Mouse (Mus musculus) heart, postnatal 25 days (tissue): ENCODE measurements around the gene Sema5a. TPM values are rescaled to one million over a fixed set of nuclear protein-coding genes. Genes with fewer than 3 reads are reported as not detected.

Source experiments
- DNase-seq: peaks from one replicate; pipeline ENCODE4 v3.0.0; 2022; ENCODE audit warnings: low spot score
- intact Hi-C: fragments of 180-260 bp; cut with DNase I; formaldehyde crosslinking; loops from one replicate; pipeline ENCODE4 v1.15.1; 2025
- total RNA-seq, 2 experiments: library from RNA; stranded (reverse); gene quantifications; 2 replicates each; pipeline ENCODE4 v1.2.3; 2021

The Sema5a gene
- total RNA-seq, 2 experiments from 2014 or later: 8.6 to 9.6 TPM

DNA sequence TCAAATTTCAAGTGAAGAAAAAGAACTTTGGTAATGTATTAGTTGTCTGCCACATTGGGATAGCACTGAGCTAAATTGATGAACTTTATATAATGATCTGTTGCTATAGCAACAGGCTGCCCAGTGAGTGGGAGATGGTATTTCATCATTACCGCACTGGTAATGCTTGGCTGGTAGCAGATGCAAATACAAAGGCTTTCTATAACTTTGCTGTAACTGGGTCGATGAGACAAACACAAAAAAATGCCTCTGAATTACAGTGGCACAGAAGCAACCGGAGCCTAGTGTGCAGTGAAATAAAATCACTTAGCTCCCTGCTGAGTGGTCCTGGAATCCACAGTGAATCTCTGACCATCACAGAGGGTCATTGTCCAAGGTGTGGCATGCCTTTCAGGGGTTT is 352.6 kb downstream of the Sema5a start:
- intact Hi-C loops: no loop called here
- no peak for DNase-seq

DNA sequence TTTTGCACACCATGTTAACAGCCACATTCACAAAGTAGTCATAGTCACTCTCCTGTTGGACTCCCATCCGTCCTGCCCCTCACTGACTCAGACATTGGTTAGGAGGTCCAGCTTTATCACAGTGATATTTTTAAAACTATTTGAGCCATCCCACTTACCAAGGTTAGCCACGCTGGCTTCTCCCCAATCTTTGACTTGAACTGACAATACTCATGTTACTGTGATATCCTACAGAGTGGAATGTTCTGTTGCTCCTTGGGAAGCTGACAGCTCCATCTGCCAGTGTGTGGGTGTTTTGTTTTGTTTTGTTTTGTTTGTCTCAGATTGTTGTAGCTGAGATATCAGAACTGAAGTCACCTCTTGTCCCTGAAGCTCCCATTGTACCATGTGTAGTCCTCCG is 362.6 kb downstream of the Sema5a start:
- DNase-seq: no peak
- intact Hi-C loops: no loop called here

DNA sequence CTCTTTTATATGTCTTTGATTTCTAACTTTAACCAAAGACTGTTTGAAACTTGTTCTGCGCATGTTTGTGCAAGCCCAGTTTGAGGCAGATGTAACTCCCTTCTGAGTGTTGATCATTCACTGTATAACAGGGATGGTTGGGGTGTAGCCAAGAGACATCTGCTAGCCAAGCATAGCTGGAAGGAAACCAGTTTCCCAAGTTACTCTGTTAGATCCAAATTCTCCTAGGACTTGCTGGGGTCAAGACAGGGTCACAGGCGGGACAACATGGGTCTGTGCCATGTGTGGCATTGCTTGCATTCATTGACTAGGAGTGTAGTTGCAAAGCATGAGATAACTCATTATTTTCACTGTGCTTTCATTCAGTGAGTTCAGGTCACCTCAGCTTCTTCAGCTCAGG is 366.2 kb downstream of the Sema5a start:
- peak; percentile 6 for DNase-seq
- intact Hi-C loops: no loop called here

DNA sequence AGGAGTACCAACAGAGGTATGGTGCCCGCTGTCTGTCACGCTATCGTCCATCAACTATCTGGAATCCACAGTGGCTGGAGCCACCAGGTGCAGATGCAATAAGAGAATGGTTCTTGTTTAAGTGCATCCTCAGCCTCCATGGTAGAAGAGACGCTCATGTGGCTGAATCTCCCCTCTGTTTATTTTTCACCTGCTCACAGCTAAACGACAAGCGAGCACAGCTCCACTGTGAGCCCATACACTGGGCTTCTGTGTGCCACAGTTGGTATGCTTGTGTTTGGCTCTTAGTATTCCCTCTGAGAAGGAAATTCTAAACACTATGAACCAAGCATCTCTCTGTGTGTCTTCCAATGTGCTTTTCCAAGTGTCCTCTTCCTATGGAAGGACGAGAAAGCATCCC is 366.6 kb downstream of the Sema5a start:
- DNase-seq: no peak
- intact Hi-C loops: no loop called here

DNA sequence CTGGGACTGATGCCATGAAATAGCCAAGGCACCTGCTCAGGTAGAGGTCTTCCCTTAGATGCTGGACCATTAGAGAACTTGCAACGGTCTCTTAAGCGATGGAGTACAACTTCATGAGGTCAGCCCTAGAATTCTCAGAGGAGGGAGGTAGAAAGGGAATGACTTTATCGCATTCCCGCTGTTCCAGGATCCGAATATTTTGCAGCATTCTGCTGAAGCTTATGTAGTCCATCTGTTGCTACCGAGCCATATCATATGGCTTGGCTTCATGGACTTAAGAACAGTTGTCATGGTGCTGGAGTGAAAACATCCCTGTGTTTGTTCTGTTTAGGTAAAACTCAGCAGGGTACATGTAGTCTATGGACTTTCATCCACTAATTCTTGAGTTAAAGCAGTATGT is 369.1 kb downstream of the Sema5a start:
- intact Hi-C loops: no loop called here
- DNase-seq: no peak

DNA sequence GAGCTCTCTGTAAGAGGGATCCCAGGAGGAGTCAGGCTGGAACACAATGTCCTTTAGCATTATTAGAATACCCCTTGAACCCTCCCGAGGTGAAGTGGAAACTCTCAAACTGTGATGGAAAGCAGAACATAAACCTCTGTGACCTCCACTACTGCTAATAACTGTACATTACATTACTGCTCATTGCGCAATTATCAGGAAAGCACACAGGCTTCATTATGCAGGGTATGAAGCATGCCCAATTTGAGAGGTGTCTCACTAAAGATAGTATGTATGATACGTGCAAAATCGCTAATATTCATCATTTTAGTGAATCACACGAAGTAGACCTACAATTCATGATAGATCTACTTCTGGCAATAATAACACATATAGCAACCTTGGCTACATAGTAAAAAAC is 371.2 kb downstream of the Sema5a start:
- intact Hi-C loops: no loop called here
- no peak for DNase-seq

DNA sequence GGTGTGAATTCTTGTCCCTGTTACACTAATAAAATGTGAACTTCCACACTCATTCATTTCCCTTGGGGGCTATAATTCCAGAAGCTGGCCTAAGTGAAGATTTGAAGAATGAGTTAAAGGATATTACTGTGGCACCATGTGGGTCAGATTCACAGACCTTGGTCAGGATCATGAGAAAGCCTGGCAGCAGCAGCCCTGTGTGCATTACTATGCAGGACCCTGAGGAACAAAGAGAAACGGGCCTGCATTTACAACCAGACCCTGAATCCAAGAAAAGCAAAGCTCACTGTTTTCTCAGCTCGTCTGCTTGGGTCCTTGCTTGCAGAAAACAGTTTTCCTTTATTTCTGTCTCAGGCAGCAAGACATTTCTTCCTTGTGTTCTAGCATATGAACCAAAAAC is 374.6 kb downstream of the Sema5a start:
- DNase-seq: no peak
- intact Hi-C loops: no loop called here

DNA sequence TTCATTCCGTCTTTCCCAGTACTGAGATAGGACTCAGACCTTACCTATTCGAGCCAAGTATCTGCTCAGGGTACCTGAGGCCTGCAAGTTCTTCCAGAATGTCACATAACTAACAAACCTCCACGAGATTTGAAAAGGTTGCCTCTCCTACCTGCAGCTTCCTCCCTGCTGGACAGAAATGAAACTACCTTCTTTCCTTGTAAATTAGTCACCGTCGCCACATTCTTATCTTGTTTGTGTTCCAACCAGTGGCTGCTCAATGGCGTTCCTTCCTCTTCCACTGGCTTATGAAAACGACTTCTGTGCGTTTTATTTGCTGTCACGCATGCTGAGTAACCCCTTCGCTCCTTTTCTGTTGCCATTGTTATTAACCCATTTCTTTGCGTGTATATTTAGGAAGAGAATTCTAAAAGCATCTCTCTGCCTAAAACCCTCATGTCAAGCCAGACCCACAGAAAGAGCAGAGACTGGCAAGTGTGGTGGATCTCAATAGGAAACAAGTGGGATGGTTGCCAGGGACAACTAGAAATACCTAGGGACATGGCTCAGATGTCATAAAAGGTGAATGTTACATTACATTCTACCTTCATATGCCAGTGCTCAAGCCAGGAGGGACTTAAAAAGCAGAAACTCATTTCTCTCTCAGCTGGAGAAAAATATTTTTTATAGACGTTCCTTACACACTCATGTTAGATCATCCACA is 378.6 kb downstream of the Sema5a start:
- intact Hi-C loops: no loop called here
- no peak for DNase-seq

DNA sequence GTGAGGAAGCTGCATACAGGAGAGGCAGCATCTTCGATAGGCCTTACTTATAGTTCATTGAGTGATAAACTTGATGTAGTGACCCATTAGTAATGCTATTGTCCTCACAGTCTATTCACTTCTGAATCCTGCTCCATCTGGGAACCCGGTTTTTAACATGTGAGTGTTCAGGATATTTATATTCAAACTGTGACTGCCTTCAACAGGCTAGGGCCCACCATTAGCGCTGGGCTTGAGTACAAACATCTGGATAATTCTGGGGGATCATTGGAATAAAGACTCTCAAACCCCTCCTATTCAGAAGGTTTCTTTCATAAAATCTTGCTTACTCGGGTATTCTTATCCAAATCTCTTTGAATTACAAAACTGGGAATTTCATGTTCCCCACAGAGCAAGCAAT is 379.5 kb downstream of the Sema5a start:
- no peak for DNase-seq
- intact Hi-C loops: no loop called here

DNA sequence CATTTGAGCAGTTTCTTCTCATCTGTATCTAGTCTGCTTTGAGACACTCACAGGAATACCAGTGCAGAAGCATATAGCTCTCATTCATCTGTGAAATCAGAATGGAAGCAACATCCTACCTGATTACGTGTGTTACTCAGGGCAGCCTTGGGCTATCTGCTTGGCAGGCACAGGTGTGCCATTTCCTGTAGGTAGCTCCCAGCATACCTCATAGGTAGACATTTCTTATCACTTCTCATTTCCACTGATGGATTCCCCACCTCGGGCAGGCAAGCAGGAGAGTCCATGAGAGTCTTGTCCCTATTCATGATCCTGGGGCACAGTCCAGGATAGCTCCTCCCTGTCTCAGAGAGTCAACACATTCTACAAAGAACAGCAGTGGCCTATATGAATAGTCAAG is 381.4 kb downstream of the Sema5a start:
- intact Hi-C loops: no loop called here
- DNase-seq: no peak

DNA sequence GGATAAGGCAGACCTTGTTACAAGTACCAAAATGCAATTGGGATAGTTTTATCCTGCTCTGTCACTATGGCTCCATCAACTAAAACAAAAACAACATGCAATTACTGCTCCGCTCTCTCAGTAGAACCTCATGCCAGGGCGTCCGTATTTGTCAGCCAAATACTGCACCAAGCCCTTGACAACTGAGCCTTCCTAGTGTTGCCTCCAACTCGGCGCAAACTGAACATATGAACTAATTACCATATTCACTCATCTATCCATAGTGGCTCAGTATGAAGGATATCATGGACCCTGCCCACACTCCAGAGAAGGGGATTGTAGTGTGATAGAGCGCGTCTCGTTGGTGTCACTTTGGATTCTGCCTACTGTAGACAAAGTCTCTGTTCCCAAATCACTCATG is 389.1 kb downstream of the Sema5a start:
- no peak for DNase-seq
- intact Hi-C loops: no loop called here

DNA sequence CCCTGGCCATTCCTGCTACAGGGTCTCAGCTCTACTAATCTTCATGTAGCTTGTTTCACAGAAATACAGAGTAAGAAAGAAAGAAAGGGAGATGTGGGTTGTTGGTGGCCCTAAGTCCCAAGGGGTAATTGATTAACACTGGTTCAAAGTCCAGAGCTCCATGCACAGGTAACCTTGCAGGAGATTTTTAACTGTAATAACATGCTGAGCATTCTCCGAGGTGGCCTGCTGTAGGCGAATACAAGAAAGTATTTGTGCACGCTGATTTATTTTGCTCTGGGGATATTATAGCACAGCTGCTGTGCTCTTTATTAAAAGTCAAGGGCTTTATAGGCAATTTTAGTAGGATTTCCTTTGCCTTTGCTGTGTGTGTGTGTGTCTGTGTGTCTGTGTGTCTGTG is 393.3 kb downstream of the Sema5a start:
- intact Hi-C loops: no loop called here

DNA sequence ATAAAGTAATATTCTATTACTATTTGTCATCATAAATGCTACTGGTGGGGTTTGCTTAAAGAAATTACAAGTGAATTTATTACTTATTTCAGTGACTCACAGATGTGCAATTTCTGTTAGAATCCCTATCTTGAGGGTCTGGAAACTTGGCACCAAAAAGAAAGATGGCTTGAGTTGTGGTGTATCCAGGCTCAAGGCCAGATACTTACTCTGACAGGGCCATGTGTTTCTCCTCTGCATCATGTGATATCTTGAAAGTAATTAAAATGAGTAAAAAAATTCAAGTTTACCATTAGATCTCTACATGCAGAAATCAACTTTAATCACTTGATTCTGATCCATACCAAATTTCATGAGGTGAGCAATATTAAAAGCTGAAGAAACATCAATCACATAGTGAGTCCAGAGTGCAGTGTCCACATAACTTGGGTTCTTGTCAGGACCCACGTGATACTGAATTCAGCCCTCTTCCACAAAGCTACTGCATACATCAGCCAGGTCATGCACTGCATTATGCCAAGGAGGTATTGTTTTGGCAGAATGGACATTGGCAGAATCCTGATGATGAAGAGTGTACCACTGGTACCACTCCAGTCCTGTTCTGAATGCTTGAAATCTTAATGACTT is 402.6 kb downstream of the Sema5a start:
- no peak for DNase-seq

More for the DNA sequence above, 393.3 kb downstream of the Sema5a start:
- no peak for DNase-seq

DNA sequence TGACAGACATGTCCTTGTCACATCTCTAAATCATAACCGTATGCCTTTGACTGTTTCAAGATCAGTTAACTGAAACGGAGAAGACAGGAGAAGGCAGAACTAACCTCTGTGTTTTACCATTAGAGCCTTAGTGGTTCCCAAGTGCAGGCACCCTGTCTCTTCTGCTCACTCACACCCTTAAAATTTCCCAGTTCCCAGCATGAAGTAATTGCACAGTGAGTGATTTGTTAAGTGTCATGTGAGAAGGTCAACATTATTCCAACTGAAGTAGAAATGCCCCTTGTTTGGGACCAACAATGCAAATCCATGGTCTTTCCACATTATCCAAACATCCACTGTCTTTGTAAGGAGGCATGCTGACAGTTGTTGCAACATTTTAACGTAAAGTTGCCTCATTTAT is 409.4 kb downstream of the Sema5a start:
- intact Hi-C loops: no loop called here

More for the DNA sequence above, 402.6 kb downstream of the Sema5a start:
- intact Hi-C loops: no loop called here

DNA sequence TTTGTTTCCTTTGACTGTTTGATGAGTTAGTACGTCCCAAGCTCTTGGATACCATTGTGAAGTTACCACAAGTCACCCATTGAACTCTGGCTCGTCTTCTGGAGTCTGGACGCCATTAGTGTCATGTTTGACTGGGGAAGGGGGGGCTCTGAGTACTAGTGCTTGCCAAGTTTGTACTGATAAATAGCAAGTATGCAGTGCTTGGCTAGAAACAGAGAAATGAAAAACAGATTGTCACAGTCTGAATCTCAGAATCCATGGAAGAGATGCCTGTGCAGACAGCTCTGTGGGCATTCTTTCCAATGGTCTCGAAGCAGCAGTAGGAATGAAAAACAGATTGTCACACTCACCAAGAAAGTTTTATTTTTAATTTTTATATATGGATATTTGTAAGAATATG is 411.4 kb downstream of the Sema5a start:
- no peak for DNase-seq
- intact Hi-C loops: no loop called here

More for the DNA sequence above, 409.4 kb downstream of the Sema5a start:
- DNase-seq: no peak

DNA sequence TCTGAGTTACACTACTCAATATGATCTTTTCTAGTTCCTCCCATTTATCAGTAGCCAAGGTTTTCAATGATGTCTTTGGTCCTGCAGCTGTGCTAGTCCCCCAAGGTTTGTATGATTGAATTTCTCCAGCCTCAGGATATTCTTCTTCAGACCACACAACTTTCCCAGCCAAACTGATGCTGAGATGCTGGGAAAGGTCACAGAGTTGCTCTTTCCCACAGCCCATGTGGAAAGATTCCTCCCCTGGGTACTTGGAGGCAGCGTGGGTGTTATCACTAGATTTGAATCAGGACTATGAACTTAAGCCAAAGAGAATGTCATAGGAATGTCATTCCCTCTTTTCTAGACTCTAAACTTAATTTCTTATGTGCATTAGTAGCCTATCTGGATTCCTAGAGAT is 431.8 kb downstream of the Sema5a start:
- intact Hi-C loops: no loop called here
- no peak for DNase-seq

DNA sequence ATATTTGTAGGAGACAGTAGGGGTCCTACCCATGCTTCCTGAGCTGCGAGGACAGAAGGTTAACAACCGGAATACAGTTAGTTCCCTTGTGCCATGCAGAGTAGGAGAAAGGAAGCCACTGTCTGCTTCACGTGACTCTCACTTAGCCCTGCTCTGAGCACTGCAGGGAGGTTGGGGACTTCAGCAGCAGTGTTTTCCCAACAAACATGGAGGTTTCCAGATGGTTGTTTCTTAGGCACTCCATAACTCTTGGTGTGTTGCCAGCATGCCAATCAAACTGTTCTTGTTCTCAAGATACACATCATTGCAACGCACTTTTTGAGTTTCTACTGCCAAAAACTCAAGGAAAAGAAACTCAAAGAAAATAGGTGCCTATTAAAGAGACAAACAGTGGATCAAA is 440.5 kb downstream of the Sema5a start:
- intact Hi-C loops: no loop called here
- DNase-seq: no peak

DNA sequence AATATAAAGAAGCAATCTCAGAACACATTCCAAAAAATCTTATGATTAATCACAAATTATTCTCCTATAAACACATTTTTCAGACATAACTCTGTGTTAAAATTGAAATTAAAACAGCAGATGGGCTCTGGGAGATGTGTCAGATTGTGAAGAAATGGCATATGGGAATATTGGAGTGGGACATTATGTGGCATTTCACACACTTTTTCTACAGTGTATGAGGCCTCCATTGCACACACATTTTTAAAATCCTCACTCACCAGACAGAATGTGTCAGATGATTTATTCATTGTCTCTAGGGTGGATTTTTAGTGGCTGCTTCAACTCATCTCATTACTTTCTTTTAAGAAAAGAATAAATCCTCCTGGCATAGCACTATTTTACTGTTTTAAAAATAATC is 446.4 kb downstream of the Sema5a start:
- intact Hi-C loops: no loop called here
- DNase-seq: no peak

DNA sequence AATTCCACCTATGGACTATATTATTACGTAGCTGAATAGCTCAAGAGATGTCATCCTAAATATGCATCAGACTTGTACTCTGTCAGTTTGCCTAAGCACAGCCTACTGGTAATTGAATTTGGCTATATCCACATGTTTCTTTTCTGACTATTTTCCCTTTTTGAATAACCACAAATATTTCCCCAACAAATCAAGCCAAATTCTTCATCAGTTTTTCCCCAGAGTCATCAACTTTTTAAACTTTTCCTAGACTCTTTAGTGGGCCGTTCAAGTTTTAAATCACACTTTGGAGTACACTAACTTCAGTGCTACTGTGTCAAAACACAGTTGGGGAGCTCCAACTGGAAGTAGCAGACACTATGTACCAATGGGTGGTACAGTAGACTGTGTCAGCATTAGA is 448.4 kb downstream of the Sema5a start:
- DNase-seq: no peak

DNA sequence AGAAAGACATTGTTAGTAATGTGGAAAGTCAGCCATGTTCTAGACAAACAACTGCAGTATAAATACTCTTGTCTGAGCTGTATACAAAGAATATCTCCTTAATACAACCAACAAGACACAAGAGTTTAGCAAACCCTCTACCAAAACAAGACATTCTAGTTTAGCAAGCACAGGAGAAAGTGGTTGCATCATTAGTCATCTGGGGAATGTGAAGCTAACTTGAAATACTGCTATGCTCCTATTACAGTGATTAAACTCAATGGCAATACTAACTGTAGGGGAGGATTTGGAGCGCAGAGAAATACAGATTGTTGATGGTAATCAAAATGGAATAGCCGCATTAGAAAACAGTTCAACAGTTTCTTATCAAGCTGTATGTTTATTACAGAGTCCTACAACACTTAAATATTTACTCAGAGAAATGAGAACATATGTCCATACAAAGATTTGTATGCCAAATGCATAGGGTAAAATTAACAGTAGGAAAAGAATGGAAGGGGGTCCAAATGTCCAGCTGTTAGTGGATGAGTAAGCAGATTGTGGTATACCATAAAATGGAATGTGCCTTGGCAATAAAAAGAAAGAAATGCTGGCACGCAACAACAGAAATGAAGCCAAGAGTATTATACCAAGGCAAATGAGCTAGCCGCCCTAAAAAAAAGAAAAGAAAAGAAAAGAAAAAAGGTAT is 472.8 kb downstream of the Sema5a start:
- DNase-seq: no peak
- intact Hi-C loops: no loop called here

More for the DNA sequence above, 448.4 kb downstream of the Sema5a start:
- intact Hi-C loops: no loop called here

DNA sequence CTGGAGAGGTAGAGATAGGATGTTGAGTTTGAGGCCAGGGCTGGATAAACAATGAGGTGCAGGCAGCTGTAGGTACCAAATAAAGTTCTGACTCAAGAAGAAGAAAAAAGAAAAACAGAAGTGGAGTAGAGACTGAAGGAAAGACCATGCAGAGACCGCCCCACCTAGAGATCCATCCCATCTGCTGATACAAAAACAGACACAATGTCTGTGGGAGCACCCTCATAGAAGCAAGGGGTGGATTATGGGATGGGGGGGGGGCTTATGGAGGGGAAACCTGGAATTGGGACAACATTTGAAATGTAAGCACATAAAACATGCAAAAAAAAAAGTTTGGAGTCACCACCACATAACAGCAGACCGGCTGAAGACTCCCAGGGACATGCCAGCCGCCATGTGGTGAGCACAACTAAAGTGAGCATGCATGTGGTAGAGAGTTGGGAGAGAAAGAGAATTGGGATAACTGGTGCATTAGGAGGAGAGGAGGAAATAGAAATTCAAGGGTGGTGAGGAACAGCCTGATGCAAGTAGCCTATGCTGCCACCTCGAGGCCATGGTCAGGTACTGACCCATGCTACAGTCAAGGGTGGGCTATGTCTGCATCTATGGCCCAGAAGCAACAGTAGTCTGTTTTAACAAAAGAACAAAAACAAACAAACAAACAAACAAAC is 473.8 kb downstream of the Sema5a start:
- DNase-seq: no peak
- intact Hi-C loops: loop anchor here (2.0 kb wide), 3 partner anchors 276 to 706 kb away; no protein-coding TSS in a partner anchor
